Mouse (Mus musculus): Measurements from ENCODE around the gene Zfp276. TPM values are rescaled to one million over a fixed set of nuclear protein-coding genes. Genes with fewer than 3 reads are reported as not detected.
A peak's percentile ranks its signal among the peaks of the same experiment; 100 is the strongest.
"Not testable (repeated sequence)": the region's sequence is repeated elsewhere in the genome, so short reads cannot be mapped to it uniquely, and the experiment has no call there.

Zfp276 gene
- polyA plus RNA-seq, 1 experiment from 2014 or later, result 22.8 TPM

GRCm38 (mm10) chr8:123248596-123248995 lies 5.4 kb upstream of the Zfp276 start:
- ATAC-seq, result no peak
- Histone ChIP-seq H3K9me3 (replicated peaks) (no peaks in the 10 kb centered on the region), H3K4me3 (no peak overlapping the region), H3K4me2 (no peak overlapping the region), H3K9ac (no peak overlapping the region), H3K4me1 (peaks cover 10% of the 10 kb centered on the region), H3K27me3 (no peaks in the 10 kb centered on the region), H3K36me3 (ENCODE audit: poor library complexity, severe bottlenecking) (peaks cover 84% of the 10 kb centered on the region), H3K27ac (no peak overlapping the region)
- 94% methylated on average over 8 of the region's 8 CpGs for WGBS

- no peak for ATAC-seq
- Histone ChIP-seq H3K9me3 (replicated peaks) (no peaks in the 10 kb centered on the region), H3K36me3 (ENCODE audit: poor library complexity, severe bottlenecking) (peaks cover 60% of the 10 kb centered on the region), H3K27ac (no peak overlapping the region), H3K4me2 (no peak overlapping the region), H3K9ac (no peak overlapping the region), H3K27me3 (no peaks in the 10 kb centered on the region), H3K4me1 (peaks cover 23% of the 10 kb centered on the region), H3K4me3 (no peak overlapping the region)
- WGBS, result 94% methylated on average over 5 of the region's 5 CpGs
These were observed 3.1 kb upstream of the Zfp276 start for GRCm38 (mm10) chr8:123250940-123251339.

GRCm38 (mm10) chr8:123252925-123253324 lies 1.1 kb upstream of the Zfp276 start:
- peak overlapping the region; percentile 99 for H3K4me3 ChIP-seq
- peaks cover 59% of the 10 kb centered on the region for H3K36me3 ChIP-seq (ENCODE audit: poor library complexity, severe bottlenecking)
- H3K4me2 ChIP-seq, result peak overlapping the region; percentile 96
- peaks cover 23% of the 10 kb centered on the region for H3K4me1 ChIP-seq
- H3K9me3 ChIP-seq (replicated peaks), result no peaks in the 10 kb centered on the region
- H3K27ac ChIP-seq, result no peak overlapping the region
- ATAC-seq, result no peak
- WGBS, result 53% methylated on average over 4 of the region's 4 CpGs
- peak overlapping the region; percentile 96 for H3K9ac ChIP-seq
- no peaks in the 10 kb centered on the region for H3K27me3 ChIP-seq

DNA sequence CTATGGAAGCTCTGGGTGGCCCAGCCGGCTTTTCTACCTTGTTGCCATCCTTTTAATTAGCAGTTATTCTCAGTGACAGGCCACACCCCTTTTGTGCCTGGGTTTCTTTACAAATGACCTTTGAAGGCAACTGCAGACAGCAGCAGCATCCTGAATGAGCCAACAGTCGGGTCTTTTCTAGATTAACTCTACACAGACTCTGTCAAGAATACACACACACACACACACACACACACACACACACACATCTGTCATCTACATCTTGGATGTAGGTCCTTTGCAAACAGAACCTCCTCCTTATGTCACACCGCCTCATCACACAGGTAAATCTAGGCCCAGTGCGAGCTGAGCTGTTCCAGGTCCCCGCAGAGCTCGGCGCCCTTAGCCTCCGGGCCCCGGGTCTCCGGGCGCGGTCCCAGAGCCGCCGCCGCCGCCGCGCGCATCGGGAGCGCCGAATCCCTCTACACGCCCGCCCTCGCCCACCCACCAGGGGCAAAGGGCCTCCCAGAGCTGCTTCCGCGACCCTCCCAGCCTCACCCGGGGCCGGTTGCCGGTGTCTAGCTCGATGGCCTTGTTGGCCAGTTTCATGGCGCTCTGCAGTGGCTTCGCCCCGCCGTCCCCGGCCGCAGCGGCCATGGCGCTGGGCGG lies 420 bp upstream of the Zfp276 start:
- WGBS, result under 1% methylated on average over 40 of the region's 40 CpGs
- no peaks in the 10 kb centered on the region for H3K27me3 ChIP-seq
- H3K9ac ChIP-seq, result peak overlapping the region; percentile 96
- H3K9me3 ChIP-seq (replicated peaks), result no peaks in the 10 kb centered on the region
- H3K4me2 ChIP-seq, result peak overlapping the region; percentile 96
- peak overlapping the region; percentile 99 for H3K4me3 ChIP-seq
- peaks cover 59% of the 10 kb centered on the region for H3K36me3 ChIP-seq (ENCODE audit: poor library complexity, severe bottlenecking)
- H3K27ac ChIP-seq, result peak overlapping the region; percentile 75
- ATAC-seq, result no peak; the same call in 1 of the 2 replicates
- H3K4me1 ChIP-seq, result peaks cover 23% of the 10 kb centered on the region

GRCm38 (mm10) chr8:123255170-123255569 lies 1.2 kb downstream of the Zfp276 start:
- Histone ChIP-seq H3K4me3 (peak overlapping the region; percentile 99), H3K27me3 (no peaks in the 10 kb centered on the region), H3K4me2 (peak overlapping the region; percentile 96), H3K9me3 (replicated peaks) (no peaks in the 10 kb centered on the region), H3K27ac (no peak overlapping the region), H3K4me1 (peaks cover 23% of the 10 kb centered on the region), H3K36me3 (ENCODE audit: poor library complexity, severe bottlenecking) (peaks cover 60% of the 10 kb centered on the region), H3K9ac (peak overlapping the region; percentile 96)
- WGBS, result 74% methylated on average over 6 of the region's 6 CpGs
- ATAC-seq, result no peak

- Histone ChIP-seq H3K9ac (no peak overlapping the region), H3K9me3 (replicated peaks) (no peaks in the 10 kb centered on the region), H3K4me2 (no peak overlapping the region), H3K4me3 (no peak overlapping the region), H3K27me3 (no peaks in the 10 kb centered on the region), H3K4me1 (peaks cover 23% of the 10 kb centered on the region), H3K27ac (no peak overlapping the region), H3K36me3 (ENCODE audit: poor library complexity, severe bottlenecking) (peaks cover 54% of the 10 kb centered on the region)
- 82% methylated on average over 3 of the region's 3 CpGs for WGBS
- ATAC-seq, result no peak
These were observed 3.1 kb downstream of the Zfp276 start for GRCm38 (mm10) chr8:123257114-123257513.

- not testable (repeated sequence) for H3K27me3 ChIP-seq; ATAC-seq; H3K4me3 ChIP-seq; H3K9me3 ChIP-seq (replicated peaks); H3K27ac ChIP-seq; H3K9ac ChIP-seq; H3K4me2 ChIP-seq
- Histone ChIP-seq H3K36me3 (ENCODE audit: poor library complexity, severe bottlenecking) (peaks cover 57% of the 10 kb centered on the region), H3K4me1 (peaks cover 21% of the 10 kb centered on the region)
- 95% methylated on average over 8 of the region's 8 CpGs for WGBS
These were observed 3.6 kb downstream of the Zfp276 start for GRCm38 (mm10) chr8:123257593-123257992.

GRCm38 (mm10) chr8:123267926-123268656 lies 14.1 kb downstream of the Zfp276 start:
- H3K4me3 ChIP-seq, result no peak overlapping the region
- H3K27me3 ChIP-seq, result no peaks in the 10 kb centered on the region
- ATAC-seq, result no peak
- H3K27ac ChIP-seq, result no peak overlapping the region
- H3K36me3 ChIP-seq (ENCODE audit: poor library complexity, severe bottlenecking), result peaks cover 90% of the 10 kb centered on the region
- H3K9ac ChIP-seq, result no peak overlapping the region
- 88% methylated on average over 14 of the region's 14 CpGs for WGBS
- no peak overlapping the region for H3K4me2 ChIP-seq
- no peaks in the 10 kb centered on the region for H3K9me3 ChIP-seq (replicated peaks)
- no peaks in the 10 kb centered on the region for H3K4me1 ChIP-seq

DNA sequence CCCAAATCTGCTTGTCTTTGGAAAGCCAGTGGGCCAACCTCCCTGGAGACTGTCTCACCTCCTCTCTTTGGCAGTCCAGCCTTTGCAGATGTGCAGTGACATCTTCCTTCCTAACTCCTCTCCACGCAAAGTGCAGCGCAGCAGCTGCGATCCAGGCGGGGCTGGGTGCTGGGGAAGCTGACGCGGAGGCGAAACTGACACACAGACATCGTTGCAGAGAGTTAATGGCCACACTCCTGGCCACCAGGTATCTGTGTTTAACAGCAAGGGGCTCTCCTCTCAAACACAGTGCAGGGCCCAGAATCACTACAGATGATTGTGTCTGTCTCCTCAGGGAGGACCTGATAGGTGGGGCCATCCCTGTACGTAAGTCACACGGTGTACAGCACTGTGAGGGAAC lies 17.2 kb downstream of the Zfp276 start:
- Histone ChIP-seq H3K4me2 (no peak overlapping the region), H3K9me3 (replicated peaks) (no peaks in the 10 kb centered on the region), H3K4me1 (no peaks in the 10 kb centered on the region), H3K9ac (no peak overlapping the region), H3K27me3 (no peaks in the 10 kb centered on the region), H3K4me3 (no peak overlapping the region), H3K36me3 (ENCODE audit: poor library complexity, severe bottlenecking) (peaks cover 71% of the 10 kb centered on the region), H3K27ac (no peak overlapping the region)
- ATAC-seq, result no peak
- 93% methylated on average over 10 of the region's 10 CpGs for WGBS

DNA sequence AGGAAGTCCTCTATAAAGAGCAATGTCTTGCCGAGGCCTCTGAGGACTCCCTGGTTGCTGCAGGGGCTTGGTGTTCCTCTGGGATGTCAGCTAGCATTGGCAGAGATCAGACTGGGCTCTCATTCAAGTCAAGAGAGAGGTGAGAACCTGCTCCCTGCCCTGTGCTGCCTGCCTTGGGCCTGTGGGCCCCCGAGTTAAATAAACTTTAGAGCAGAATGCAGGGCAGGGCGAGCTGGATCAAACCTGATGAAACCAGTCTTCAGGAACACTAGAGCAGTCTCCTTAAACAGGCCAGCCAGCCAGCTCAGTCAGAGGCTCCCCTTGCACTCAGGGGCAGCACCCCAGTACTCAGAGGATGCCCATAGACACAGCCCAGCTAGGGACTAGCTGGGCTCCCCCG lies 17.9 kb downstream of the Zfp276 start:
- H3K36me3 ChIP-seq (ENCODE audit: poor library complexity, severe bottlenecking), result peaks cover 66% of the 10 kb centered on the region
- ATAC-seq, result no peak
- H3K27me3 ChIP-seq, result no peaks in the 10 kb centered on the region
- no peaks in the 10 kb centered on the region for H3K9me3 ChIP-seq (replicated peaks)
- no peak overlapping the region for H3K4me2 ChIP-seq
- 83% methylated on average over 4 of the region's 4 CpGs for WGBS
- H3K27ac ChIP-seq, result no peak overlapping the region
- no peaks in the 10 kb centered on the region for H3K4me1 ChIP-seq
- H3K4me3 ChIP-seq, result no peak overlapping the region
- no peak overlapping the region for H3K9ac ChIP-seq

DNA sequence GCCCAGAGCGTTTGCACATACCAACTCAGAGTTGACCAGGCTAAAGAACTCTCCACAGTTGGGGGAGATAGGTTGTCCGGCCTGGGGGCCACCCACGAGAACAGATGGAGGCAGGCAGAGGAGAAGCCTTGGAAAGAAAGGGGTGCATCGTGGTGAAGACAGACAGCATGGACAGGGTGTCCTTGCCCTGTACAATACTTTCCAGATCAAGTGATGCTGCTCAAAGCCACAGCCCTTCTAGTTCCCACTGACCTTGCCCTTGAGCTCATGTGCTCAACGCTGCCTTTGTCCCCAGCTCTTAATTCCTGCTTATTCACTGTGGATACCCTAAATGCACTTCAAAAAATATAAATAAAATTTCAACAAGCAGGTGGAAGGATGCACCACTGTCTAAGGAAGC lies 20.5 kb downstream of the Zfp276 start:
- Histone ChIP-seq H3K4me3 (no peak overlapping the region), H3K36me3 (ENCODE audit: poor library complexity, severe bottlenecking) (peaks cover 52% of the 10 kb centered on the region), H3K27ac (no peak overlapping the region), H3K27me3 (no peaks in the 10 kb centered on the region), H3K9me3 (replicated peaks) (no peaks in the 10 kb centered on the region), H3K4me1 (no peaks in the 10 kb centered on the region), H3K4me2 (no peak overlapping the region), H3K9ac (no peak overlapping the region)
- 90% methylated on average over 5 of the region's 5 CpGs for WGBS
- ATAC-seq, result no peak

DNA sequence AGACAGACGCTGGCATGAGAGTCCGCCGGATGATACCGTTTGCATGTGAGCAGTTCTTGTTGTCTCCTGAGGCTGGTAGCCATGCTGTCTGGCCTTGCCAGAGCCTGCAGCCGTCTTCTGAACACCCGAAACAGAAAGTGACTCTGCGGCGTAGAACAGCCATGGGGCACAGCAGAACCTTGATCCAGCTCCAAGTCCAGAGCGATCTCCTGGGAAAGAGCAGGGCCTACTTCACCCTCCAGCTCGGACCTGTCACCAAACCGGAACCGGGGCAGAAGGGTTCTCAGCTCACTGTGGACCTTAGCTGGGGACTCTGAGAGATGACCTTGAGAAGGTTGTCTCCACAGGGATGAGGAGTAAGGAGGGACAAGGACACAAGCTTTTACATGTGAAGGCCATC lies 21.1 kb downstream of the Zfp276 start:
- WGBS, result 96% methylated on average over 12 of the region's 12 CpGs
- Histone ChIP-seq H3K27ac (no peak overlapping the region), H3K4me1 (no peaks in the 10 kb centered on the region), H3K4me3 (no peak overlapping the region), H3K27me3 (no peaks in the 10 kb centered on the region), H3K36me3 (ENCODE audit: poor library complexity, severe bottlenecking) (peaks cover 50% of the 10 kb centered on the region; the same call in 1 of the 2 replicates), H3K9me3 (replicated peaks) (no peaks in the 10 kb centered on the region), H3K4me2 (no peak overlapping the region), H3K9ac (no peak overlapping the region)
- no peak for ATAC-seq
